Mouse (Mus musculus): ENCODE measurements around the gene Krt86.
"Not testable (repeated sequence)": the region's sequence is repeated elsewhere in the genome, so short reads cannot be mapped to it uniquely, and the experiment has no call there.

The Krt86 gene

GRCm38 (mm10) chr15:101493713-101494112 is 20.4 kb downstream of the Krt86 start:
- DNase-seq, result no peak

- no peak for DNase-seq
Measured at GRCm38 (mm10) chr15:101494203-101494602, 20.9 kb downstream of the Krt86 start.

GRCm38 (mm10) chr15:101495266-101495665 is 22.0 kb downstream of the Krt86 start:
- DNase-seq, result no peak

- peak; percentile 58 for DNase-seq
Measured at GRCm38 (mm10) chr15:101497181-101497580, 23.9 kb downstream of the Krt86 start.

GRCm38 (mm10) chr15:101506896-101507758 is 33.8 kb downstream of the Krt86 start:
- peak; percentile 33 for DNase-seq

GRCm38 (mm10) chr15:101508247-101508646 is 35.0 kb downstream of the Krt86 start:
- DNase-seq, result peak; percentile 11

- DNase-seq, result not testable (repeated sequence)
Measured at GRCm38 (mm10) chr15:101517161-101517560, 43.9 kb downstream of the Krt86 start, which contains the start of gene Gm49425. Gene Gm49425 (minus strand): TSS chr15:101517261.

GRCm38 (mm10) chr15:101519792-101520191 is 46.5 kb downstream of the Krt86 start:
- DNase-seq, result peak; percentile 76

- peak; percentile 59 for DNase-seq
Measured at GRCm38 (mm10) chr15:101522556-101523232, 49.4 kb downstream of the Krt86 start.
